Mouse (Mus musculus): ENCODE data around the gene Gm26965. TPM values are rescaled to one million over a fixed set of nuclear protein-coding genes. Genes with fewer than 3 reads are reported as not detected.

The Gm26965 gene
- polyA plus RNA-seq, 1 experiment from 2014 or later: 0.19 TPM

DNA sequence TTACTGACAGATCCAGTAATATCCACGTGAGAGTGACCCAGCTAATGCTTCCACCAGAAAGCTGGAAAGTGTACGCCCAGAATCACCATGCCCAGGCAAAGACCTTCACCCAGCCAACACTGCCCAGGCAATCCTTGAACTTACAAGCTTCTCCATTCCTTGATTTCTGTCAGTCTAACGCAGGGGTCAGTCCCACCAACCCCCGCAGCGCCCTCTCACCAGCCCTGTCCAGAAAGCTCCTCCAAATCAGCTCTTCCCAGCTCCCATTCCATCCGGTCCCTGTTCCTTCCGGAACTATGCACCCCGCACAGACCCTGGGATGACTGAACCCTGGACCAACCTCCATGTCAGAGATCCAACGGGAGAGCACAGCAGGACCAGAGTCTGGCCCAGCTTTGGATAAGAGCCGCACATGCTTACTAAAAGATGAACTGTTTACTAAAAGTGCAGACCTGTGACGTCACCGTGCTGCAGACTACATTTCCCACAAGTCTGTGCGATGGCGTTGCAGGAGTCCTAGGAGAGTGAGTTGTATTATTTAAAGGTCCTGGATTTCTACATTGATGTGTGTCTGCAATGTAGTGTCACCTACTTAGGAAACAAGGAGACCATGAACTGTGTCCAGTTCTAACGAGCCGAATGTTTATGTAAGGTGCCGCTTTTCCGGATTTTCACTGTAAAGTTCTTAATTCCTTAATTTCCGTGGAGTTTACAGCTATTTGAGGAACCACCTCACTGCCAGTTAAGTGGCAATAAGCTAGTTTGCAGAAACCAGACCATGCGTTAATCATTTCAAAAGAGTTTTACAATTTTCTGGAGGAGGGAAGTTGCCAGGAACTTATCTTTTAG is 74.6 kb downstream of the Gm26965 start, which contains the start of gene Zfp874a:
Gene Zfp874a (minus strand): TSS at position 453 of the 849 bp plus-strand sequence.
- ATAC-seq (replicated peaks; ENCODE audit: low FRiP score) (peak; percentile 96), DNase-seq (ENCODE audit: low spot score) (peak; percentile 76)
- 2% methylated on average over 20 of the region's 20 CpGs for WGBS
- H3K4me1 ChIP-seq (replicated peaks; ENCODE audit: control insufficient read depth, insufficient read depth, low read length): no peaks in the 10 kb centered on the region
- no peaks in the 10 kb centered on the region for H3K27me3 ChIP-seq (ENCODE audit: control insufficient read depth, insufficient read depth, low read length)
- peak within 1 kb of the TSS; percentile 58 for H3K4me2 ChIP-seq (ENCODE audit: low read depth, low read length, severe bottlenecking)
- no peaks in the 10 kb centered on the region for H3K36me3 ChIP-seq (ENCODE audit: control insufficient read depth, insufficient read depth, low read length)
- H3K9me3 ChIP-seq (ENCODE audit: control insufficient read depth, low read length): no peaks in the 10 kb centered on the region
- no peak within 1 kb of the TSS for H3K27ac ChIP-seq (ENCODE audit: low read depth, low read length)
- peak within 1 kb of the TSS; percentile 57 for H3K9ac ChIP-seq (ENCODE audit: low read length)
- H3K4me3 ChIP-seq (ENCODE audit: low read depth, low read length): peak within 1 kb of the TSS; percentile 49

Other genes starting within 250 kb of the Gm26965 start
- 1.5 and 1.9 TPM in 2 replicates for gene Zfp458, start 247.7 kb downstream of the Gm26965 start, polyA plus RNA-seq (2014; fragmentation: Nextera tagmentation; extraction: Ambion mirVana)
- gene Zfp457, start 219.7 kb downstream of the Gm26965 start, polyA plus RNA-seq (2014; fragmentation: Nextera tagmentation; extraction: Ambion mirVana): 0.36 and 0.56 TPM in 2 replicates
- gene Zfp595, start 193.6 kb downstream of the Gm26965 start, polyA plus RNA-seq (2014; fragmentation: Nextera tagmentation; extraction: Ambion mirVana): 1.7 and 2.3 TPM in 2 replicates
- gene Gm28044, start 165.6 kb downstream of the Gm26965 start, polyA plus RNA-seq (2014; fragmentation: Nextera tagmentation; extraction: Ambion mirVana): 1.6 and 2.1 TPM in 2 replicates
- gene Zfp953, start 165.5 kb downstream of the Gm26965 start, polyA plus RNA-seq (2014; fragmentation: Nextera tagmentation; extraction: Ambion mirVana): 0.95 and 1.1 TPM in 2 replicates
- not detected in 2 replicates for gene Gm28041, start 150.4 kb downstream of the Gm26965 start, polyA plus RNA-seq (2014; fragmentation: Nextera tagmentation; extraction: Ambion mirVana)
- gene Zfp456, start 150.3 kb downstream of the Gm26965 start, polyA plus RNA-seq (2014; fragmentation: Nextera tagmentation; extraction: Ambion mirVana): 0.79 and 0.81 TPM in 2 replicates
- gene Zfp429, start 126.3 kb downstream of the Gm26965 start, polyA plus RNA-seq (2014; fragmentation: Nextera tagmentation; extraction: Ambion mirVana): 3.7 and 4.4 TPM in 2 replicates
- 0.56 and 0.76 TPM in 2 replicates for gene Zfp459, start 104.7 kb downstream of the Gm26965 start, polyA plus RNA-seq (2014; fragmentation: Nextera tagmentation; extraction: Ambion mirVana)
- 5.2 and 6.0 TPM in 2 replicates for gene Zfp874a, start 74.5 kb downstream of the Gm26965 start, polyA plus RNA-seq (2014; fragmentation: Nextera tagmentation; extraction: Ambion mirVana)
- 0.79 and 0.84 TPM in 2 replicates for gene Zfp874b, start 41.9 kb downstream of the Gm26965 start, polyA plus RNA-seq (2014; fragmentation: Nextera tagmentation; extraction: Ambion mirVana)
- 14.3 and 15.3 TPM in 2 replicates for gene Zfp58, start 25.6 kb downstream of the Gm26965 start, polyA plus RNA-seq (2014; fragmentation: Nextera tagmentation; extraction: Ambion mirVana)
- 27.3 and 29.5 TPM in 2 replicates for gene Zfp87, start within 50 bp of the Gm26965 start, polyA plus RNA-seq (2014; fragmentation: Nextera tagmentation; extraction: Ambion mirVana)
- gene Zfp748, start 27.7 kb upstream of the Gm26965 start, polyA plus RNA-seq (2014; fragmentation: Nextera tagmentation; extraction: Ambion mirVana): 16.9 and 19.2 TPM in 2 replicates
- 4.1 and 5.5 TPM in 2 replicates for gene Zfp729b, start 83.6 kb upstream of the Gm26965 start, polyA plus RNA-seq (2014; fragmentation: Nextera tagmentation; extraction: Ambion mirVana)
- not detected in 2 replicates for gene Gm49345, start 111.6 kb upstream of the Gm26965 start, polyA plus RNA-seq (2014; fragmentation: Nextera tagmentation; extraction: Ambion mirVana)
- 3.4 and 4.5 TPM in 2 replicates for gene Zfp729a, start 111.6 kb upstream of the Gm26965 start, polyA plus RNA-seq (2014; fragmentation: Nextera tagmentation; extraction: Ambion mirVana)
- 12.8 and 13.6 TPM in 2 replicates for gene Zfp738, start 160.9 kb upstream of the Gm26965 start, polyA plus RNA-seq (2014; fragmentation: Nextera tagmentation; extraction: Ambion mirVana)
- gene Zfp65, start 203.0 kb upstream of the Gm26965 start, polyA plus RNA-seq (2014; fragmentation: Nextera tagmentation; extraction: Ambion mirVana): 4.9 and 5.9 TPM in 2 replicates
- gene Zfp85, start 229.1 kb upstream of the Gm26965 start, polyA plus RNA-seq (2014; fragmentation: Nextera tagmentation; extraction: Ambion mirVana): 5.5 and 6.5 TPM in 2 replicates